ENCODE assay signal across 26 mouse cellular contexts in the genomic region with DNA sequence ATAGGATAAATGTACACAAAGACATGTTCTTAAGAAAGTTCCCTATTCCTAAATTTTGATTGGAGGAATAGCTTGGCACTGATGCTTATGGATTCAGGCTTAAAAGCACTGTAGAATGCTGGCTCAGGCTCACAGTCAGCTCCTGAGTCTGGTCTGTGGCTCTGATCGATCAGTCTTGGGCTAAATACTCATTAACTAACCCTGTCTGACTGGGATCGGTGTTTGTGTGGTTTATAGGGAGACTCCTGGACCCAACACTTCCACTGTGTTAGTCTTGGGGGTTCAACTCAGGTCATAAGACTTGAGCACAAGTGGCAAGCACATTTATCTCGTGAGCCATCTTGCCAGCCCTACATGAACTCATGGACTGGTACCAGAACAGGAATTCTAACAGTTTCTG.
"Had no signal": no experiment of that assay in that cellular context is flagged by ENCODE, and none has a peak within 500 bp of the region (broad histone marks: within the 10 kb centered on the region; RNA-seq: fewer than 3 reads in every experiment).

No protein-coding gene starts in this region.

- H3K36me3 ChIP-seq: heart, embryonic 10.5 days; heart, embryonic 12.5 days; hindbrain, embryonic 10.5 days; hindbrain, embryonic 12.5 days; kidney, embryonic 15.5 days; limb, embryonic 13.5 days; limb, embryonic 15.5 days had no signal

- H3K27me3 ChIP-seq: heart, embryonic 12.5 days; kidney, embryonic 15.5 days; limb, embryonic 13.5 days; limb, embryonic 15.5 days had no signal

- ATAC-seq: hindbrain, embryonic 16.5 days; inflammation-experienced regulatory T-cells, adult 6 months had no signal

- H3K4me1 ChIP-seq: hindbrain, embryonic 10.5 days; hindbrain, embryonic 12.5 days; limb, embryonic 13.5 days; limb, embryonic 15.5 days had no signal

- H3K9ac ChIP-seq: heart, embryonic 12.5 days; hindbrain, embryonic 12.5 days; hindbrain, embryonic 14.5 days; kidney, embryonic 15.5 days; limb, embryonic 13.5 days; limb, embryonic 15.5 days; liver, embryonic 14.5 days had no signal

- H3K4me3 ChIP-seq: gastrocnemius, adult 2 months; heart, embryonic 10.5 days; heart, embryonic 12.5 days; hindbrain, embryonic 10.5 days; hindbrain, embryonic 12.5 days; kidney, embryonic 15.5 days; limb, embryonic 13.5 days; limb, embryonic 15.5 days had no signal

- DNase-seq: gastrocnemius, adult 2 months; gastrocnemius, postnatal 10 days; gastrocnemius, postnatal 25 days; heart, adult 18-20 months; heart, postnatal 10 days; heart, postnatal 4 days; kidney, adult 11 months; kidney, adult 2 months; kidney, adult 9 months; kidney, postnatal 14 days; kidney, postnatal 36 days; layer of hippocampus, adult 9-11 months; layer of hippocampus, postnatal 36 days; left cerebral cortex, postnatal 4 days had no signal

- H3K4me2 ChIP-seq: heart, embryonic 12.5 days; hindbrain, embryonic 12.5 days; hindbrain, embryonic 14.5 days; kidney, embryonic 15.5 days; limb, embryonic 13.5 days; limb, embryonic 15.5 days had no signal

- H3K27ac ChIP-seq: gastrocnemius, adult 2 months; heart, embryonic 10.5 days; hindbrain, embryonic 10.5 days; hindbrain, embryonic 12.5 days; hindbrain, embryonic 14.5 days; kidney, embryonic 15.5 days; kidney, postnatal 0 days; limb, embryonic 13.5 days; limb, embryonic 15.5 days; liver, embryonic 14.5 days had no signal

- H3K9me3 ChIP-seq: heart, embryonic 10.5 days; heart, embryonic 12.5 days; hindbrain, embryonic 10.5 days; hindbrain, embryonic 12.5 days; kidney, embryonic 15.5 days; limb, embryonic 13.5 days; limb, embryonic 15.5 days had no signal
